Mouse (Mus musculus) limb, embryonic 12.5 days (tissue): ENCODE results near the gene Prkrip1. TPM values are rescaled to one million over a fixed set of nuclear protein-coding genes. Genes with fewer than 3 reads are reported as not detected.

Experiments used
- ATAC-seq: fragments of 200-750 bp; cut with Nextera tagmentation; 2 replicates; pipeline ENCODE4 v1.8.0; 2017; ENCODE audit warnings: low read depth, moderate TSS enrichment; ENCODE audit not compliant: insufficient number of reproducible peaks, insufficient read depth, low FRiP score, low TSS enrichment
- H3K27ac ChIP-seq: fragments of 300-500 bp; sonication (generic); 2 replicates; pipeline ENCODE4 v1.5.1; 2016; ENCODE audit warnings: mild to moderate bottlenecking, moderate library complexity
- H3K27me3 ChIP-seq: fragments of 300-500 bp; sonication (generic); 2 replicates; pipeline ENCODE4 v1.6.1; 2016; ENCODE audit warnings: mild to moderate bottlenecking, moderate library complexity
- H3K36me3 ChIP-seq: fragments of 300-500 bp; sonication (generic); 2 replicates; pipeline ENCODE4 v1.6.1; 2016; ENCODE audit warnings: mild to moderate bottlenecking, moderate library complexity
- H3K4me1 ChIP-seq: fragments of 300-500 bp; sonication (generic); replicated peaks from 2 replicates; pipeline ENCODE4 v1.6.1; 2016
- H3K4me2 ChIP-seq: fragments of 300-500 bp; sonication (generic); 2 replicates; pipeline ENCODE4 v1.6.1; 2016; ENCODE audit warnings: mild to moderate bottlenecking, moderate library complexity
- H3K4me3 ChIP-seq: fragments of 300-500 bp; sonication (generic); replicated peaks from 2 replicates; pipeline ENCODE4 v1.5.1; 2016; ENCODE audit warnings: mild to moderate bottlenecking
- H3K9ac ChIP-seq: fragments of 300-500 bp; sonication (generic); replicated peaks from 2 replicates; pipeline ENCODE4 v1.6.1; 2016; ENCODE audit warnings: mild to moderate bottlenecking, moderate library complexity
- H3K9me3 ChIP-seq: fragments of 300-500 bp; sonication (generic); 2 replicates; pipeline ENCODE4 v1.6.1; 2016; ENCODE audit warnings: mild to moderate bottlenecking, moderate library complexity
- WGBS: fragments of 180-500 bp; shearing (Covaris S2); methylation state at CpG from one replicate; pipeline ENCODE4 v1.1.7; 2016; 5-methylcytosine and 5-hydroxymethylcytosine counted together
- polyA plus RNA-seq: library from polyadenylated mRNA; unstranded; fragments of >200 nt; fragmentation: Nextera tagmentation; extraction: Ambion mirVana; gene quantifications from 2 replicates; pipeline ENCODE4 v1.2.1, GENCODE M21; 2016

Gene Prkrip1
- polyA plus RNA-seq, 1 experiment from 2014 or later = 65.1 TPM

DNA sequence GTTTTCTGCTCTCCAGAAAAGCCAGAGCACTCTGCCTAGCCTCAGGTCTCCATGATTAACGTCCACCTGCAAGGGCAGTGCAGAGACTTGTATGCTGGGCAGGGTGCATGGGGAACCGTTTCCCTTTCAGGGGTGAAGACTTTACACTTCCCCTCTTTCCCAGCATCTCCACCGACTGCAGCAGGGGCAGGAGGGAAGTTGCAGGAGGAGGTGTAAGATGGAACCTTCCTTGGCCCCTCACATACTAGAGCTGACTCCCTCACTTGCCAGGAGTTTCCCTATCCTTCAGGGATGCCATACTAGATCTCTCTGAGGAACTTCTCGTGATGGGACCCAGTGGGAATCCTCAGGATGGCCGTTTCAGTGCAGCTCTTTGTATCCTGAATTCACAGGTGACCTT, 11.8 kb upstream of the Prkrip1 start:
- Histone ChIP-seq H3K4me3 (no peak overlapping the region), H3K4me1 (no peaks in the 10 kb centered on the region), H3K9me3 (0 out of 2 replicates have a peak, but pooled peaks cover 5% of the 10 kb centered on the region), H3K27ac (no peak overlapping the region), H3K4me2 (no peak overlapping the region), H3K9ac (no peak overlapping the region), H3K27me3 (no peaks in the 10 kb centered on the region), H3K36me3 (no peaks in the 10 kb centered on the region)
- WGBS = 69% methylated on average over 5 of the region's 5 CpGs
- no peak for ATAC-seq

DNA sequence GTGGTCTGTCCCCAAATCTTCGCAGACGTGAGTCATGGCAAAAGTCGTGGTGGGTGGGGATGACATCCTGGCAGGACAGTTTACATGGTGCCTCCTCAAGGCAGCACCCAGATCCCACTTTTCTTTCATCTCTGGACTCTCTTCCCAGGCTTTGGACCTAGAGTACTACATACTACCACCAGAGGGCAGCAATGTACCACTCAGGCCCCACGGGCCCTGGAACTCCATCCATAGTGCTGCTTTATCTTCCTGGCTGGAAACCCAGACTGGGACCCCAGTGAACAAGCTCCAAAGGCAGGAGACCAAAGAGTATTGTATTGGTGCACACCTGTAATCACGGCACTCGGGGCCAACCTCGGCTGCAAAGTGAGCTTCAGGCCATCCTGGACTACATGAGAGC, 3.1 kb upstream of the Prkrip1 start:
- Histone ChIP-seq H3K27me3 (no peaks in the 10 kb centered on the region), H3K36me3 (peaks cover 5% of the 10 kb centered on the region), H3K4me3 (no peak overlapping the region), H3K27ac (no peak overlapping the region), H3K4me1 (peaks cover 12% of the 10 kb centered on the region), H3K4me2 (no peak overlapping the region), H3K9me3 (peaks cover 5% of the 10 kb centered on the region; the same call in 1 of the 2 replicates), H3K9ac (no peak overlapping the region)
- peak; percentile 50; the same call in 1 of the 2 replicates for ATAC-seq
- WGBS = 36% methylated on average over 7 of the region's 7 CpGs

DNA sequence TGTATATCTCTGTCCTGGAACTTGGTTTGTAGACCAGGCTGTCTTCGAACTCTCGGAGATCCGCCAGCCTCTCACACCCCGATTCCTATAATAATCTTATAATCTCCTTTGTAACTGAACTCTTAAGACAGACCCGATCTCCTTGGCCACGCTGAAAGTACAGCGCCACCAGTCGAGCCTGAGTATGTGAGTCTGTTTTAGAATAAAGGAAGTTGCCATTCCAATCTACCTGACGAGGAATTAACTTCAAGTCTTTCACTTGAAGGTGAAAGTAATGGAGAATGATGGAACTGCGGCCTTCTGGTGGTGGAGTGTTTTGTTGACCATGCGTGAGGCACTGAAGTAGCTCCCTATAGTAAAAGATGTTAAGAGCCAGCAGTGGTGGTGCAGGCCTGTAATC, 763 bp upstream of the Prkrip1 start:
- peaks cover 28% of the 10 kb centered on the region for H3K36me3 ChIP-seq
- no peak overlapping the region; the same call in 1 of the 2 replicates for H3K27ac ChIP-seq
- 34% methylated on average over 11 of the region's 11 CpGs for WGBS
- H3K9me3 ChIP-seq = peaks cover 5% of the 10 kb centered on the region; the same call in 1 of the 2 replicates
- peak overlapping the region; percentile 89; the same call in 1 of the 2 replicates for H3K9ac ChIP-seq
- peak overlapping the region; percentile 98 for H3K4me3 ChIP-seq
- peaks cover 12% of the 10 kb centered on the region for H3K4me1 ChIP-seq
- peak overlapping the region; percentile 57 for H3K4me2 ChIP-seq
- no peaks in the 10 kb centered on the region for H3K27me3 ChIP-seq
- no peak for ATAC-seq

DNA sequence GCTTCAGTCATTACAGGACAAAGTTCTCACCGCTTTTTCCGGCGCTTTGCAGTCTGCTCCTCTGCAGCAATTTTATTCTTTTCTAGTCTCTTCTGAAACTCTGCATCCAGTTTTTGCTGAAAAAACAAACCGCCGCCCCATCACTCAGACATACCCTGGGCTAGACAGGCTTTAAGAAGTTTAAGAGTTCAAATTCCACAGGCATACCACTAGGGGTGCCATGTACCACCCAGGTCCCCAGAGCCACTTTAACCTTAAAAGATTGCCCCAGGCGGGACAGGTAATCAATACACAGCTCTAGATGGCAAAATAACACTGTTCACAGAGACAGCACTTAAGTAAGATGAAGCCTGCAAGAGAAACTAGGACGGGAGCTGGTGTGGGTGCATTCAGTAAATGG, 6.9 kb downstream of the Prkrip1 start:
- Histone ChIP-seq H3K27ac (no peak overlapping the region), H3K4me1 (no peaks in the 10 kb centered on the region), H3K27me3 (no peaks in the 10 kb centered on the region), H3K9ac (no peak overlapping the region), H3K4me3 (no peak overlapping the region), H3K36me3 (peaks cover 95% of the 10 kb centered on the region), H3K4me2 (no peak overlapping the region), H3K9me3 (no peaks in the 10 kb centered on the region)
- WGBS = 85% methylated on average over 7 of the region's 7 CpGs
- ATAC-seq = no peak

DNA sequence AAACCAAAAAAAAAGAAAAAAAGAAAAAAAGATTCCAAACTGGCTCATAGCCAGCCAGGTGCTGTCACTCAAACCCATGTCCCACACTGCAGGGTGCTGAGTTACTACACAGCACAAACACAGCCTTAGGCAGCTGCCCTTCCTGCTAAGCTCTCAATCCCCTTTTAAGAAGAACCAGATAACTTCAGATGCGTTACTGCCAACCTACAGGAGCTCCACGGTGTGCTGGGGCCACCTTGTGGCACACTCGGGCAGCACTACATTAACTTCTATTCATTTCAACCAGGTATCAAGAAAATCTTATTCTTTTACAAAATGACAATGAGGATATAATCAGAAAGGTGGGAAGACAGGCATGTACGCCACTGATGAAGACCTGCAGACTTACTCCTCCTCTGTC, 12.0 kb downstream of the Prkrip1 start:
- H3K27ac ChIP-seq = no peak overlapping the region
- H3K9me3 ChIP-seq = no peaks in the 10 kb centered on the region
- H3K9ac ChIP-seq = no peak overlapping the region
- H3K4me2 ChIP-seq = no peak overlapping the region
- ATAC-seq = no peak
- H3K36me3 ChIP-seq = peaks cover 90% of the 10 kb centered on the region
- H3K27me3 ChIP-seq = no peaks in the 10 kb centered on the region
- WGBS = 47% methylated on average over 4 of the region's 4 CpGs
- no peaks in the 10 kb centered on the region for H3K4me1 ChIP-seq
- no peak overlapping the region for H3K4me3 ChIP-seq

DNA sequence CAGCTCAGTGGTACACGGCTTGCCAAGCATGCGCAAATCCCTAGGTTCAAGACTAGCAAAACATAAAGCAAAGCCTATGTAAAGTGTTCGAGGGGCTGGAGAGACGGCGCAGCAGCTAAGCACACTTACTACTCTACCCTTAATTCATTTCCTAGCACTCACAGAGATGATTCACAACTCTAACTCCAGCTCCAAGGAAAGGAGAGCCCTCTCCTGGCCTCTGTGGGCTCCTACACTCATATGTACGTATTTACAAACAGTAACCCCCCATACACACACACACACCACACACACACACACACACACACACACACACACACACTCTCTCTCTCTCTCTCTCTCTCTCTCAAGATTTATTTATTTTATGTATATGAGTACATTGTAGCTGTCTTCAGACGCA, 15.0 kb downstream of the Prkrip1 start:
- H3K36me3 ChIP-seq = peaks cover 93% of the 10 kb centered on the region
- H3K9ac ChIP-seq = no peak overlapping the region
- no peaks in the 10 kb centered on the region for H3K4me1 ChIP-seq
- WGBS = 92% methylated on average over 7 of the region's 7 CpGs
- ATAC-seq = no peak
- H3K9me3 ChIP-seq = no peaks in the 10 kb centered on the region
- no peak overlapping the region for H3K4me3 ChIP-seq
- no peak overlapping the region for H3K4me2 ChIP-seq
- H3K27ac ChIP-seq = no peak overlapping the region
- no peaks in the 10 kb centered on the region for H3K27me3 ChIP-seq

DNA sequence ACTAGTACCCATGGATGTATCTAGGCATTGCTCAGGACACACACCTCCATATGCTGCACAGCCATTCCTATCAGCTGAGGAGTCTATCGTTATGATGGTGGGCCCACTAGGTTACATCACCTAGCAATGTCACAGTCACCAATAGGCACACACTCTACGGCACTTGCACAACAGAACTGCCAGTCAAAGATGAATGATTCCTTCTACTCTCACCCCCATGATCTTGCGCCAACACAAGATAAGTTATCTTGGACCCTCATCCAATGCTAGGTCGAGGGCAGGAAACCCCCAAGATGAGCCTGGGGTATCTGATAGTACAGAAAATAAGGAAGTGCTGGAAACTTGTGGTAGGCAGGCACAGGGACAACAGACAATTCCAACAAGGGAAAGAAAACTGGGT, 15.9 kb downstream of the Prkrip1 start:
- peaks cover 93% of the 10 kb centered on the region for H3K36me3 ChIP-seq
- no peak overlapping the region for H3K9ac ChIP-seq
- WGBS = 91% methylated on average over 4 of the region's 4 CpGs
- no peaks in the 10 kb centered on the region for H3K27me3 ChIP-seq
- H3K4me2 ChIP-seq = no peak overlapping the region
- H3K4me3 ChIP-seq = no peak overlapping the region
- ATAC-seq = no peak
- H3K4me1 ChIP-seq = no peaks in the 10 kb centered on the region
- H3K27ac ChIP-seq = no peak overlapping the region
- no peaks in the 10 kb centered on the region for H3K9me3 ChIP-seq

DNA sequence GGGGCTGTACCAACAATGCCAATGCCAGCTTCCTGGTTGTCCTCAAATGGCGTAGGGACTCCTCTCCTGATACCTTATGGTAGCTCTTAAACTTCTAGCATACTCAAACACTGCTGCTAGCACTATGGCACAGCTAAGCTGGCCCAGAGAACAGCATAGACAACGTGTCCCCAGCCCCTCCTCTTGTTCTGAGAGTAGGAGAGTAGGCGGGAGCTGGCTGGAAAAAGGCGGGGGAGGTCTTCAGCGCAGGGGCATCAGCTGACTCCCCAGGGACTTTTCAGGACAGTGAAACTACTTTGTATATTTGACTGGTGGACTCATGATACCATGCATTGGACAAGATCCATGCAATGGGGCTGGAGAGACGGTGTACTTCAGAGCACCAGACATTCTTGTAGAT, 16.7 kb downstream of the Prkrip1 start:
- no peaks in the 10 kb centered on the region for H3K9me3 ChIP-seq
- ATAC-seq = no peak
- no peak overlapping the region for H3K9ac ChIP-seq
- no peak overlapping the region for H3K4me3 ChIP-seq
- WGBS = 85% methylated on average over 6 of the region's 6 CpGs
- no peak overlapping the region for H3K4me2 ChIP-seq
- no peaks in the 10 kb centered on the region for H3K4me1 ChIP-seq
- peaks cover 95% of the 10 kb centered on the region for H3K36me3 ChIP-seq
- H3K27ac ChIP-seq = no peak overlapping the region
- no peaks in the 10 kb centered on the region for H3K27me3 ChIP-seq

DNA sequence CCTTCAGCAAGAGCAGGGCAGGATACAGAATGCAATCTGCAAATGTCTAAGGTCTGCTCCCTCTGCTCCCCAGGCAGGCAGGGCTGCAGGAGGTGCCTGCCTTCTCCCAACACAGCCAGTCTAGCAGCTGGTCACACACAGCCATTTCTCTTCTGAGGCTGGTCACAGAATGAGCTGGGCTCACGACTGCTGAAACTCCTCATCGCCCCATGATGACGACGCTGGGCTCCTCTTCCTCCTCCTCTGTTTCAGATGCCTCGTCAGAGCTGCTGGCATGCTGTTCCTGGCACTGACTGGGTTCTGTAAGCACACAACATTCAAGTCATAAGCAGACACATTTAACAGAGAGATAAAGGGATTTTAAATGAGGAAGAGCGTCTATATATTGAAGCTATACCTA, 17.6 kb downstream of the Prkrip1 start:
- Histone ChIP-seq H3K4me1 (no peaks in the 10 kb centered on the region), H3K27me3 (no peaks in the 10 kb centered on the region), H3K36me3 (peaks cover 86% of the 10 kb centered on the region), H3K9me3 (no peaks in the 10 kb centered on the region), H3K4me3 (no peak overlapping the region), H3K9ac (no peak overlapping the region), H3K27ac (no peak overlapping the region), H3K4me2 (no peak overlapping the region)
- ATAC-seq = no peak
- 90% methylated on average over 6 of the region's 6 CpGs for WGBS

DNA sequence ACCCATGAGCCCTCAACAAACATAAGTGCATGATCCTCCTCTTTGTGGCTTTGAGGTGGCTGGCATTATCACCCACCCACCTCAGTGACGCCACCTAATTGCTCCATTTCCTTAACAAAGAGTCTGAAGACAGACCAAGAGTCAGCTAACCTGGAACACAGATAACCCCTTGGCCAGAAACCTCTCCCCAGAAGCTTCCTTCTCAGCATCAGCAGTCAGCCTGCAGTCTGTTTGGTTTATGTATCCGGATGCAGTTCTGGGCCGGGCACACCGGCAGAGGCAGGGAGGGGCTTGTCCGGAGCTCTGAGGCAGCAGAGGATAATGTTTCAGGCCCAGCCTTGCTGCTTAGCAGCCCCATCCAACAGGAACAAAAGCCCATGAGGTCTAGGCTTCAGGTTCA, 19.2 kb downstream of the Prkrip1 start:
- Histone ChIP-seq H3K27ac (no peak overlapping the region), H3K9me3 (0 out of 2 replicates have a peak, but pooled peaks cover 4% of the 10 kb centered on the region), H3K36me3 (peaks cover 70% of the 10 kb centered on the region), H3K9ac (no peak overlapping the region), H3K27me3 (no peaks in the 10 kb centered on the region), H3K4me3 (no peak overlapping the region), H3K4me2 (no peak overlapping the region), H3K4me1 (no peaks in the 10 kb centered on the region)
- no peak for ATAC-seq
- 78% methylated on average over 5 of the region's 5 CpGs for WGBS

DNA sequence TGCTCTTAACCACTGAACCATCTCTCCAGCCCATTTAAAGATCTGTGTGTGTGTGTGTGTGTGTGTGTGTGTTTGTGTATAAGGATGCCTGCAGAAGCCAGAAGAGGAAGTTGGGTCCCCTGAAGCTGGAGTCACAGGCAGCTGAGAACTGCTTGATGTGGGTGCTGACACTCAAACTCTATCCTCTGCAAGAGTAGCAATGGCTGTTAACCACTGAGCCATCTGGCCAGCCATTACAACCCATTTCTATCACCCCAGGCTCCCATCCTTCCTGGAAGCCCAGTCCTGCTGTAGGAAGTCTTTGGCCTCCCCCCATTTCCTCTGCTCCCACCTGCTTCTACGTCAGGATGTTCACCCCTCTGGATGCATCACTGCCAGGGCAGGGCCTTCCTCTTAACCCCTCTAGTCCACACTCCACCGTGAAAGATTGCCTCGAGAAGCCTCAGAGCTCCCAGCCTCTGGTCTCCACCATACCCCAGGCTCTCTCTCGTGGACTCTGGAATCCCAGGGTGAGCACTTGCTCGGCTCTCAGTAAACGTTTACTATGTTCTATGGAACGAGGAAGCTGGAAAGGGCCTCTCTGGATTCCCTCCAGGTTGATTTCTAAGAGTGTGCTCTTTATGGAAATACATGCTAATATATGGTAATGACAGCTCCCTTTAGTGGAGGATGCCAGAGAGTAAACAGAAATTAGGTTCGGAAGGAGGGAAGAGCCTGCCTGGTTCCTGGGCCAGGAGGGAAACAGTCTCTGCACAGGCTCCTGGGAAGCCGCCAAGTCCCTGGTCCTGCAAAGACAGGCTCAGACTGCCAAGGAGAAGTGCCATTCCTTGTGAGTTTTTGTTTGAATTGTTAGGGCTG, 24.9 kb downstream of the Prkrip1 start:
- Histone ChIP-seq H3K27me3 (no peaks in the 10 kb centered on the region; the same call in 1 of the 2 replicates), H3K9me3 (0 out of 2 replicates have a peak, but pooled peaks cover 4% of the 10 kb centered on the region), H3K36me3 (peaks cover 17% of the 10 kb centered on the region), H3K27ac (no peak overlapping the region), H3K4me3 (no peak overlapping the region), H3K9ac (no peak overlapping the region), H3K4me2 (no peak overlapping the region), H3K4me1 (peaks cover 12% of the 10 kb centered on the region)
- WGBS = 58% methylated on average over 9 of the region's 9 CpGs
- no peak for ATAC-seq
